Mouse (Mus musculus) bone marrow macrophage, adult 2 months (primary cell): ENCODE measurements around the gene Sgsm3.

ENCODE experiments used
- CTCF ChIP-seq: IDR thresholded peaks from 2 replicates; pipeline ENCODE4 v1.5.1; 2012; ENCODE audit warnings: low read depth, mild to moderate bottlenecking, low read length, moderate library complexity
- POLR2A ChIP-seq: IDR thresholded peaks from 2 replicates; pipeline ENCODE4 v1.6.1; 2012; ENCODE audit warnings: mild to moderate bottlenecking, low read depth, low read length, borderline replicate concordance

DNA sequence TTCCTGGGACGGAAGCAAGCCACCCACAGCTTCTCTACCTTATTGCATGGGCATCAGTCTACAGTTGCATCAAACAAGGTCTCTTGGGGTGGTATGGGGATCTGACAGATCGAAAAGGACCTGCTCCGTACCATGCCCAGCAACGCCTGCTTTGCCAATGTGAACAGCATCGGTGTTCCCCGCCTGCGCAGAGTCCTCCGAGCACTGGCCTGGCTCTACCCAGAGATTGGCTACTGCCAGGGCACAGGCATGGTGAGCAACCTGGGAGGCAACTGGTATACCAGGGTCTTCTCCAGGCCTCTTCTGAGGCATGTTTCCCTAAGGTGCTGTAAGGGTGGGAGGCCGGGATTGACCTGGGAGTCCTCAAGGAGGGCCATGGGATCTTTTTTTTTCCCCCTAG, 29.8 kb downstream of the Sgsm3 start:
- TF ChIP-seq CTCF (no peak), POLR2A (no peak)
